Mouse (Mus musculus): ENCODE data around the gene Pygo2. TPM values are rescaled to one million over a fixed set of nuclear protein-coding genes. Genes with fewer than 3 reads are reported as not detected.

The Pygo2 gene
- polyA plus RNA-seq, 1 experiment from 2014 or later, result 55.8 TPM

DNA sequence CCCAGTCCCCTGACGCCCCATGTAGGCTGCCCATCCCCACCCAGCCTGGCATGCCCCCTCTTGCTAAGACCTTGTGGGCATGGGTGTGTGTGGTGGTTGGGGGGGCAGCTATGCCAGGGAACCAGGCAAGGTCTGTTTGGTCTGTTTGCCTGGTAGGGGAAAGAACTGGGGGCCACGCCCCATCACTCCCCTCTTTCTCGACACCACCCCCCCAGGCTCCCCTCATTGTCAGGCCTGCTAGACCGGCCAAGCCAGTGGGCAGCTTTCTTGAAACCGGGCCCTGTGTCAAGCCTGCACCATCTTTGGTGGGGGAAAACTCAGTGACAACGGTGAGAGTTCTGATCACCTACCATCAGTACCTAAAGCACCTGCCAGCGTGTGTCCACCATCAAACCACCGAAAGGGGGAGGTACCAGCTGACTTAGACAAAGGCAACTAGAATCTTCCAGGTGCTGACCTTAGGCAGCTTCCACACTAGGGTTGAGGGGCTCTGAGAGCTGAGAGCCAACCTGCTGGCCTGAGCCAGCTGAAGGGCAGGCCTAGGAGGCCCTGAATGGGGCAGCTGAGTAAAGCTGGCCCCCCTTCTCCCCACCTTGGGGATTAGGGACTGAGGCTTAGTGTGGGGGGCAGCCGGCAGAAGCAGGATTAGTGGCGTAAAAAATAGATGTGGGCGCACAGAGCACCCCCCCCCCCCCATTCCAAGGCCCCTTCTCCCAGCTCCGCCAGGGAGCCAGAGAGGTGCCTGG lies 45.5 kb upstream of the Pygo2 start:
- no peak for DNase-seq (ENCODE audit: low spot score)
- no peak for ATAC-seq (replicated peaks; ENCODE audit: insufficient number of reproducible peaks, low FRiP score, low TSS enrichment, low read depth)
- H3K9me3 ChIP-seq (replicated peaks; ENCODE audit: control insufficient read depth, low read length), result no peaks in the 10 kb centered on the region
- H3K36me3 ChIP-seq (replicated peaks; ENCODE audit: control insufficient read depth, insufficient read depth, low read depth, low read length), result no peaks in the 10 kb centered on the region
- H3K4me2 ChIP-seq (ENCODE audit: low read depth, low read length), result no peak overlapping the region
- H3K27me3 ChIP-seq (ENCODE audit: control insufficient read depth, insufficient read depth, low read length), result no peaks in the 10 kb centered on the region
- peaks cover 2% of the 10 kb centered on the region; the same call in 1 of the 2 replicates for H3K4me1 ChIP-seq (ENCODE audit: control insufficient read depth, insufficient read depth, low read length)
- WGBS, result 59% methylated on average over 11 of the region's 12 CpGs
- no peak overlapping the region for H3K9ac ChIP-seq (replicated peaks; ENCODE audit: low read length)
- H3K4me3 ChIP-seq (ENCODE audit: low read depth, low read length), result no peak overlapping the region
- H3K27ac ChIP-seq (replicated peaks; ENCODE audit: low read depth, low read length), result no peak overlapping the region

DNA sequence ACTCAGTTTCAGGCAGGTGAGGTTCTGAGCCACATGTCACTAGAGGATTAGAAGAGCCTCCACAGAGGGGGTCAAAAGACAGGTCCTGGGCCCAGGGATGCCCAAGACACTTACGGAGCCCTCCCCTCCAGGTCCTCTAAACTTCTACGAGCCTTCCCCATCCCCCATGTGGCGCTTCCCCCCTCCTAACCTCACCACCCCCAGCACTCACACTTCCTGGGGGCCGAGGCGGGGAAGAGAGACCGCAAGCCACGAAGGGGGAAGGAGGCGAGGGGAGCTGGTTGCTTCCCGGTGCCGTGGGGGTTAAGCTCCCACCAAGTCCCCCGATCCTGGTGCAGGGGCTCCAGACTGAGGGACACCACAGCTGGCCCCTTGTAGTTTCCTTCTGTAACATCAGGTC lies 44.6 kb upstream of the Pygo2 start:
- H3K27me3 ChIP-seq (ENCODE audit: control insufficient read depth, insufficient read depth, low read length), result no peaks in the 10 kb centered on the region
- no peak overlapping the region for H3K9ac ChIP-seq (replicated peaks; ENCODE audit: low read length)
- H3K9me3 ChIP-seq (replicated peaks; ENCODE audit: control insufficient read depth, low read length), result no peaks in the 10 kb centered on the region
- WGBS, result 32% methylated on average over 11 of the region's 11 CpGs
- ATAC-seq (replicated peaks; ENCODE audit: insufficient number of reproducible peaks, low FRiP score, low TSS enrichment, low read depth) (no peak), DNase-seq (ENCODE audit: low spot score) (no peak)
- H3K4me3 ChIP-seq (ENCODE audit: low read depth, low read length), result no peak overlapping the region
- H3K36me3 ChIP-seq (replicated peaks; ENCODE audit: control insufficient read depth, insufficient read depth, low read depth, low read length), result no peaks in the 10 kb centered on the region
- H3K4me1 ChIP-seq (ENCODE audit: control insufficient read depth, insufficient read depth, low read length), result peaks cover 2% of the 10 kb centered on the region; the same call in 1 of the 2 replicates
- no peak overlapping the region for H3K4me2 ChIP-seq (ENCODE audit: low read depth, low read length)
- no peak overlapping the region for H3K27ac ChIP-seq (replicated peaks; ENCODE audit: low read depth, low read length)

GRCm38 (mm10) chr3:89386438-89387420 lies 43.3 kb upstream of the Pygo2 start:
- no peak overlapping the region for H3K4me3 ChIP-seq (ENCODE audit: low read depth, low read length)

GRCm38 (mm10) chr3:89387632-89388031 lies 42.4 kb upstream of the Pygo2 start:
- 72% methylated on average over 11 of the region's 11 CpGs for WGBS
- Histone ChIP-seq H3K4me3 (ENCODE audit: low read depth, low read length) (no peak overlapping the region), H3K4me2 (ENCODE audit: low read depth, low read length) (no peak overlapping the region; the same call in 1 of the 2 replicates)

More at GRCm38 (mm10) chr3:89386438-89387420, 43.3 kb upstream of the Pygo2 start:
- ATAC-seq (replicated peaks; ENCODE audit: insufficient number of reproducible peaks, low FRiP score, low TSS enrichment, low read depth) (no peak), DNase-seq (ENCODE audit: low spot score) (no peak)
- Histone ChIP-seq H3K27me3 (ENCODE audit: control insufficient read depth, insufficient read depth, low read length) (peaks cover 7% of the 10 kb centered on the region), H3K9ac (replicated peaks; ENCODE audit: low read length) (no peak overlapping the region), H3K27ac (replicated peaks; ENCODE audit: low read depth, low read length) (no peak overlapping the region), H3K9me3 (replicated peaks; ENCODE audit: control insufficient read depth, low read length) (no peaks in the 10 kb centered on the region), H3K36me3 (replicated peaks; ENCODE audit: control insufficient read depth, insufficient read depth, low read depth, low read length) (no peaks in the 10 kb centered on the region), H3K4me2 (ENCODE audit: low read depth, low read length) (no peak overlapping the region), H3K4me1 (ENCODE audit: control insufficient read depth, insufficient read depth, low read length) (peaks cover 8% of the 10 kb centered on the region)
- WGBS, result 38% methylated on average over 16 of the region's 17 CpGs

DNA sequence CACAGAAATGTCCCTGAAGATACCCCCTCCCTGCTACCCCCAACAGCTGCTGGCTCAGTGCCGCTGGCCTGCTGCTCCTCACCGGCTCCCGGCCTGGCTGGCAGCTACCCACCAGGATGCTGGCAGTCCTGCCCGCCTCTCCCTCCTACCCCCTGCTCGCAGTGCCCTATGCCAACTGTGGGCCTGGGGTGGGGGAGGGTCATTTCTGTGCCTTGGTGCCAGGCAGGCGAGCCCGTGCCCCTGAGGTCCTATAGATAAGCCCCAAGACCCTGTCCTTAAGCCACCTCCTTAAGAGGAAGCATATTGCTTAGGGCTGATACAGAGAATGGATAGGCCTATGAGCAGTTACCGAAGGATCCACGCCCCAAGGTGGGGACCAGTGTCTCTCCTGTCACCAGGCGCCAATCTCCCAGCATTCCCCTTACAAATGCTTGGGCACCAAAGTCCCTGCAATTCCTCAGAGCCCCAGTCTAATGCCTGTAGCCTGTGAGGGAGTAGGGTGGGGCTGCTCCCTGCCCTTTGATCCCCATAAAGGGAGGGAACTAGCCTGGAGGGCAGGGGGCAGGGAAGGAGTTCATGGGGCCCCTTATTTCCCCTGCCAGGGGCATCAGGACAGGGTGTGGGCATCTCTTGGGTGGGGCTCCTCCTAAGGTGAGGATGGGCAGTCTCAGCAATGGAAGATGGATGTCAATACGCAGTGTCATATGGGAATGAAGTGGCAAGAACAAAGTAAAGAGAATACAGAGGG lies 41.7 kb upstream of the Pygo2 start:
- Histone ChIP-seq H3K9ac (replicated peaks; ENCODE audit: low read length) (no peak overlapping the region), H3K4me3 (ENCODE audit: low read depth, low read length) (no peak overlapping the region), H3K4me2 (ENCODE audit: low read depth, low read length) (no peak overlapping the region), H3K4me1 (ENCODE audit: control insufficient read depth, insufficient read depth, low read length) (peaks cover 15% of the 10 kb centered on the region), H3K27me3 (ENCODE audit: control insufficient read depth, insufficient read depth, low read length) (peaks cover 20% of the 10 kb centered on the region), H3K27ac (replicated peaks; ENCODE audit: low read depth, low read length) (no peak overlapping the region), H3K9me3 (replicated peaks; ENCODE audit: control insufficient read depth, low read length) (no peaks in the 10 kb centered on the region), H3K36me3 (replicated peaks; ENCODE audit: control insufficient read depth, insufficient read depth, low read depth, low read length) (no peaks in the 10 kb centered on the region)
- DNase-seq (ENCODE audit: low spot score) (no peak), ATAC-seq (replicated peaks; ENCODE audit: insufficient number of reproducible peaks, low FRiP score, low TSS enrichment, low read depth) (no peak)
- 75% methylated on average over 11 of the region's 11 CpGs for WGBS

More at GRCm38 (mm10) chr3:89387632-89388031, 42.4 kb upstream of the Pygo2 start:
- H3K27ac ChIP-seq (replicated peaks; ENCODE audit: low read depth, low read length), result no peak overlapping the region
- H3K9ac ChIP-seq (replicated peaks; ENCODE audit: low read length), result no peak overlapping the region
- no peaks in the 10 kb centered on the region for H3K9me3 ChIP-seq (replicated peaks; ENCODE audit: control insufficient read depth, low read length)
- no peak for DNase-seq (ENCODE audit: low spot score)
- no peak for ATAC-seq (replicated peaks; ENCODE audit: insufficient number of reproducible peaks, low FRiP score, low TSS enrichment, low read depth)
- H3K4me1 ChIP-seq (ENCODE audit: control insufficient read depth, insufficient read depth, low read length), result peaks cover 14% of the 10 kb centered on the region
- peaks cover 16% of the 10 kb centered on the region for H3K27me3 ChIP-seq (ENCODE audit: control insufficient read depth, insufficient read depth, low read length)
- H3K36me3 ChIP-seq (replicated peaks; ENCODE audit: control insufficient read depth, insufficient read depth, low read depth, low read length), result no peaks in the 10 kb centered on the region

DNA sequence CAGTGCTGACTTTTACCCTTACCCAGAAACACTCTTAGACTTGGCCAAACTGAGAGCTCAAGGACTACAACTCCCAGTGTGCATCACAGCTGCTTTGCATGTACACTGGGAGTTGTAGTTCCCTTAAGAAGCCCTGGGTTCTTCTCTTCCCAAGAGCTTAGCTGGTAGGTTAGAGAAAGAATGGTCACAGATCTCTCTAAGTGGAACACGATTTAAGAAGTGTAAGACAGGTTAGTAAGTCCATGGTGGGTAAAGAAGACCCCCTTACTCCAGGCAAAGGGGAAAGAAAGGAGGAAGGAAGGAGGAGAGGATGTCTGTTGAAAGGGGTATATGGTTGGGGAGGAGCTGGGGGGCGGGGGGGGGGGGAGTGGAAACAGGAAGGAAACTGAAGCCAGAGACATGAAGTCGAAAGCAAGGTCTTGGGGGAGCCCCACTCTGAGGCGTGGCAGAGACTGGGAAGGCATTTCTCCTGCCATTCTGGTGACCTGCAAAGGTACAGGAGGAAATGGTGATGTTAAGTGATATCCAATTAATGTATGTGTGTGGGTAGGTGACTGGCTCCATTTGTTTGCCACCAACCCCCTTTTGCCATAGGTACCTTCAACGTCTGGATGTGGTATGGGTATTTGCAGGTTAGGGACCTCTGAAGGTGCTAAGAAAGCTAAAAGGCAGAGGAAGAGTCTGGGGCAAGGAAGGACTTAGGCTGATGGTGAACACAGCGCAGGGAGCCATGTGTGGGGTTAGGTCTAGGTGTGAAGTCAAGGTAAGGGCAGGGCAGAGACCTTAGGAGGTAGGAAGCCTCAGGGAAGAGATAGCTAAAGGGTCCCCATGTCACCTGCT lies 40.9 kb upstream of the Pygo2 start:
- DNase-seq (ENCODE audit: low spot score), result peak; percentile 68
- Histone ChIP-seq H3K36me3 (replicated peaks; ENCODE audit: control insufficient read depth, insufficient read depth, low read depth, low read length) (no peaks in the 10 kb centered on the region), H3K4me3 (ENCODE audit: low read depth, low read length) (no peak overlapping the region), H3K27ac (replicated peaks; ENCODE audit: low read depth, low read length) (no peak overlapping the region), H3K4me2 (ENCODE audit: low read depth, low read length) (no peak overlapping the region), H3K9me3 (replicated peaks; ENCODE audit: control insufficient read depth, low read length) (no peaks in the 10 kb centered on the region), H3K4me1 (ENCODE audit: control insufficient read depth, insufficient read depth, low read length) (peaks cover 15% of the 10 kb centered on the region), H3K9ac (replicated peaks; ENCODE audit: low read length) (no peak overlapping the region), H3K27me3 (ENCODE audit: control insufficient read depth, insufficient read depth, low read length) (peaks cover 20% of the 10 kb centered on the region)
- no peak for ATAC-seq (replicated peaks; ENCODE audit: insufficient number of reproducible peaks, low FRiP score, low TSS enrichment, low read depth)
- 56% methylated on average over 6 of the region's 6 CpGs for WGBS

DNA sequence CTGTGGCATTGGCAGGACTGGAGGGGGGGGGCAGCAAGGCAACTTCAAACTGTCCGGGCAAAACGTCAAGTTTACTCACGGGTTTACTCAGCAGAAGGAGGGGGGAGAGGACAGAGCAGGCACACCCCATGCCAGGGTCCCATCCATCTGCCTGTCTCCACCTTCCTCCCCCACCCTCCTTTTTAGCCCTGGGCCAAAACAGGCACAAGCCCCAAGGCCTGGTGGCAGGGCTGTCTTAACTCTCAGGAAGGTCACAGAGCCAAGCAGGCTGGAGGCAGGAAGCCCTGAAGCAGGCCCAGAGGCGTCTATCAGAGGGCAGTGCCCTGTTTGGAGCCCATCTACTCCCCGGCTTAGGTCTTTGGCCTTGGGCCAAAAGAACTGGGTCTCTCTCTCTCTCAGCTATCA lies 39.9 kb upstream of the Pygo2 start:
- WGBS, result 61% methylated on average over 5 of the region's 5 CpGs
- Histone ChIP-seq H3K27ac (replicated peaks; ENCODE audit: low read depth, low read length) (no peak overlapping the region), H3K4me3 (ENCODE audit: low read depth, low read length) (no peak overlapping the region), H3K9me3 (replicated peaks; ENCODE audit: control insufficient read depth, low read length) (no peaks in the 10 kb centered on the region), H3K9ac (replicated peaks; ENCODE audit: low read length) (no peak overlapping the region), H3K27me3 (ENCODE audit: control insufficient read depth, insufficient read depth, low read length) (peaks cover 20% of the 10 kb centered on the region), H3K4me1 (ENCODE audit: control insufficient read depth, insufficient read depth, low read length) (peaks cover 15% of the 10 kb centered on the region), H3K4me2 (ENCODE audit: low read depth, low read length) (no peak overlapping the region), H3K36me3 (replicated peaks; ENCODE audit: control insufficient read depth, insufficient read depth, low read depth, low read length) (no peaks in the 10 kb centered on the region)
- DNase-seq (ENCODE audit: low spot score), result no peak
- no peak for ATAC-seq (replicated peaks; ENCODE audit: insufficient number of reproducible peaks, low FRiP score, low TSS enrichment, low read depth)

Data from embryonic facial prominence, embryonic 11.5 days (tissue).